22 mouse cellular contexts compared by ENCODE assay signal in the genomic region with DNA sequence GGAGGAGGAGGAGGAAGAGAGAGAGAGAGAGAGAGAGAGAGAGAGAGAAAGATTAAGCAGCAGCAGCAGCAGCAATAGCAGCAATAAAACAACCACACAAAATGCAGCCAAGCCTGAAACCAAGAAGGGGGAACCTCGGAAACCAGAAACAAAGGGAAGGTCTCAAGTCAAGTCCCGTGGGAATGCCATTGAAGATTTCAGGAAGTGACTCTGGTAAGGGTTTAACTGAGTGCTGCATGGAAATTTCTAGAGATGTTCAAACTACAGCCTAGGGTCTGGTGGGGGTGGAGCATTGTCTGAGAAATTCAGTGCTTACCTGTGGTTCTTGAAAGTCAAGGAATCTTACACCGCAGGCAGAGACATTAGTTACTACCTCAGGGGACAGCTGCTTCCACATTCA.
"Had no signal": no experiment of that assay in that cellular context is flagged by ENCODE, and none has a peak within 500 bp of the region (broad histone marks: within the 10 kb centered on the region; RNA-seq: fewer than 3 reads in every experiment).

No protein-coding gene starts in this region.

- H3K27ac ChIP-seq: intestine, embryonic 15.5 days; limb, embryonic 12.5 days; limb, embryonic 15.5 days; liver, embryonic 14.5 days; macrophage; midbrain, embryonic 10.5 days; midbrain, embryonic 15.5 days; neural tube, embryonic 12.5 days; neural tube, embryonic 15.5 days; stomach, postnatal 0 days had no signal

- H3K36me3 ChIP-seq: intestine, embryonic 15.5 days; limb, embryonic 15.5 days; neural tube, embryonic 15.5 days had no signal

- H3K9me3 ChIP-seq: intestine, embryonic 15.5 days; limb, embryonic 12.5 days; limb, embryonic 15.5 days; midbrain, embryonic 10.5 days; midbrain, embryonic 15.5 days; neural tube, embryonic 12.5 days; neural tube, embryonic 15.5 days had no signal

- H3K4me3 ChIP-seq: intestine, embryonic 15.5 days; limb, embryonic 12.5 days; limb, embryonic 15.5 days; midbrain, embryonic 10.5 days; midbrain, embryonic 15.5 days; neural tube, embryonic 12.5 days; neural tube, embryonic 15.5 days had no signal

- H3K9ac ChIP-seq: intestine, embryonic 15.5 days; limb, embryonic 12.5 days; limb, embryonic 15.5 days; liver, embryonic 14.5 days; liver, postnatal 0 days; lung, embryonic 14.5 days; midbrain, embryonic 15.5 days; neural tube, embryonic 12.5 days; neural tube, embryonic 15.5 days had no signal

- H3K27me3 ChIP-seq: intestine, embryonic 15.5 days; limb, embryonic 12.5 days; limb, embryonic 15.5 days; midbrain, embryonic 15.5 days; neural tube, embryonic 12.5 days; neural tube, embryonic 15.5 days had no signal

- ATAC-seq: intestine, embryonic 15.5 days; liver, postnatal 0 days; lung, postnatal 0 days; midbrain, embryonic 15.5 days had no signal

- H3K4me2 ChIP-seq: intestine, embryonic 15.5 days; limb, embryonic 12.5 days; limb, embryonic 15.5 days; liver, embryonic 11.5 days; lung, embryonic 14.5 days; midbrain, embryonic 15.5 days; neural tube, embryonic 12.5 days; neural tube, embryonic 15.5 days had no signal

- DNase-seq: kidney, adult 2 months; kidney, postnatal 36 days; left cerebral cortex, postnatal 4 days; liver, postnatal 0 days; lung, embryonic 14.5 days; right cerebral cortex, adult 18-20 months; right cerebral cortex, postnatal 14 days; right cerebral cortex, postnatal 4 days; thymus, adult 2 months; thymus, postnatal 14 days had no signal
